Mouse (Mus musculus): Measurements from ENCODE around the gene Hrh2.

GRCm38 (mm10) chr13:54215266-54215665 is 23.3 kb downstream of the Hrh2 start:
- no peak for TF ChIP-seq POLR2A (IDR thresholded peaks at IDR 0.05; ENCODE audit: borderline replicate concordance, extremely low read depth, insufficient read depth, insufficient read length, poor library complexity, severe bottlenecking)
- no peak for TF ChIP-seq CTCF (IDR thresholded peaks at IDR 0.05; ENCODE audit: borderline replicate concordance, extremely low read depth, insufficient read depth, insufficient read length)
